26 mouse cellular contexts compared by ENCODE assay signal in the genomic region with DNA sequence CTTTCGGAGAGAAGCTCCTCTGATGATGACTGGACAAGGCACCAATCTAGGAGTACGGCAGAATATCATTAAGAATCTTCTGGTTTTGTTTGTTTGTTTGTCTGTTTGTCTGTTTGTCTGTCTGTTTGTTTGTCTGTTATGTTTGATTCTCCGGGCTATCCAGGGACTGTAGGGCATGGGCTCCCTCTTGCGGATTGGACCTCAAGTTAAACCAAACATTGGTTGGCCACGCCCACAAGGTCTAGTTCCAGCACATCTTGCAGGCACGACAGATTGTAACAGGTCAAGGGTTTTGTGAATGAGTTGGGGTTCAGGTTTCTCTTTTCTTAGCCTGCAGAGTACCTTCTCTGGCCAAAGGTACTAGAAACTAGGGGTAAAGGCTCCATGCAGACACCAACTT.
DNase-seq lines count a peak whose midpoint lies in the region; ATAC-seq and TF ChIP-seq lines count a peak whose summit lies in the region.
"Had no signal": no experiment of that assay in that cellular context is flagged by ENCODE, and none has a peak within 500 bp of the region (broad histone marks: within the 10 kb centered on the region; RNA-seq: fewer than 3 reads in every experiment).

No protein-coding gene starts in this region.

- H3K4me2 ChIP-seq in forebrain, embryonic 11.5 days (ENCODE audit: low read depth, low read length, severe bottlenecking), result no peak overlapping the region
- no peak overlapping the region for H3K4me2 ChIP-seq in forebrain, embryonic 15.5 days (replicated peaks)
- H3K4me2 ChIP-seq in kidney, postnatal 0 days (ENCODE audit: low read length), result no peak overlapping the region
- no peak overlapping the region for H3K4me2 ChIP-seq in CH12.LX (ENCODE audit: insufficient read depth, low read depth, poor library complexity, severe bottlenecking)
- H3K4me2 ChIP-seq: embryonic facial prominence, embryonic 13.5 days; forebrain, embryonic 13.5 days; heart, embryonic 12.5 days; heart, embryonic 15.5 days; hindbrain, embryonic 14.5 days had no signal

- no peaks in the 10 kb centered on the region for H3K27me3 ChIP-seq in forebrain, embryonic 11.5 days (ENCODE audit: control insufficient read depth, insufficient read depth, low read length)
- no peaks in the 10 kb centered on the region for H3K27me3 ChIP-seq in forebrain, embryonic 15.5 days
- no peaks in the 10 kb centered on the region for H3K27me3 ChIP-seq in kidney, postnatal 0 days (ENCODE audit: insufficient read depth, low read length)
- no peaks in the 10 kb centered on the region for H3K27me3 ChIP-seq in CH12.LX (replicated peaks)
- H3K27me3 ChIP-seq: embryonic facial prominence, embryonic 13.5 days; forebrain, embryonic 13.5 days; heart, embryonic 12.5 days; heart, embryonic 15.5 days had no signal

- H3K9me3 ChIP-seq in forebrain, embryonic 11.5 days (ENCODE audit: control insufficient read depth, low read length), result no peaks in the 10 kb centered on the region
- H3K9me3 ChIP-seq in forebrain, embryonic 15.5 days, result no peaks in the 10 kb centered on the region
- no peaks in the 10 kb centered on the region for H3K9me3 ChIP-seq in kidney, postnatal 0 days (replicated peaks; ENCODE audit: low read length)
- peaks cover 2% of the 10 kb centered on the region for H3K9me3 ChIP-seq in CH12.LX (replicated peaks; ENCODE audit: low read length)
- H3K9me3 ChIP-seq: embryonic facial prominence, embryonic 10.5 days; embryonic facial prominence, embryonic 13.5 days; forebrain, embryonic 13.5 days; heart, embryonic 12.5 days; heart, embryonic 15.5 days had no signal

- H3K36me3 ChIP-seq in forebrain, embryonic 11.5 days (ENCODE audit: control insufficient read depth, insufficient read depth, low read length), result no peaks in the 10 kb centered on the region
- H3K36me3 ChIP-seq in forebrain, embryonic 15.5 days, result no peaks in the 10 kb centered on the region
- H3K36me3 ChIP-seq in kidney, postnatal 0 days (ENCODE audit: insufficient read depth, low read length), result no peaks in the 10 kb centered on the region
- no peaks in the 10 kb centered on the region for H3K36me3 ChIP-seq in CH12.LX (replicated peaks in 1 of 2; ENCODE audit: control insufficient read depth in 1 of 2, insufficient read depth in 1 of 2, low read length in 1 of 2)
- H3K36me3 ChIP-seq: embryonic facial prominence, embryonic 10.5 days; embryonic facial prominence, embryonic 13.5 days; heart, embryonic 12.5 days; heart, embryonic 15.5 days had no signal

- no peaks in the 10 kb centered on the region for H3K4me1 ChIP-seq in forebrain, embryonic 11.5 days (replicated peaks; ENCODE audit: control insufficient read depth, insufficient read depth, low read length)
- H3K4me1 ChIP-seq in forebrain, embryonic 15.5 days, result no peaks in the 10 kb centered on the region
- no peaks in the 10 kb centered on the region for H3K4me1 ChIP-seq in kidney, postnatal 0 days (replicated peaks; ENCODE audit: insufficient read depth, low read length)
- H3K4me1 ChIP-seq in CH12.LX (ENCODE audit: control insufficient read depth in 1 of 2, insufficient read depth in 2 of 2), result peaks cover 10 to 20% of the 10 kb centered on the region in 2 experiments
- H3K4me1 ChIP-seq: embryonic facial prominence, embryonic 10.5 days; embryonic facial prominence, embryonic 13.5 days; forebrain, embryonic 13.5 days; heart, embryonic 12.5 days; heart, embryonic 15.5 days had no signal

- WGBS in forebrain, embryonic 11.5 days, result 82% methylated on average over 6 of the region's 6 CpGs
- WGBS in forebrain, embryonic 15.5 days, result 80% methylated on average over 6 of the region's 6 CpGs
- WGBS in kidney, postnatal 0 days, result 61% methylated on average over 6 of the region's 6 CpGs

- TF ChIP-seq RAD21 in CH12.LX (IDR thresholded peaks at IDR 0.05; ENCODE audit: low read depth, low read length), result peak; percentile 56

- H3K79me2 ChIP-seq in CH12.LX (replicated peaks; ENCODE audit: control insufficient read depth, extremely low read depth, insufficient read depth, poor library complexity, severe bottlenecking), result no peaks in the 10 kb centered on the region

- dilution Hi-C loops in CH12.LX (cut with MboI; ENCODE audit: extremely low pct_ligation_motif_present, extremely low pct_unique_long_range_greater_than_20kb, low sequenced_read_pairs), result no loop called here

- no peak for TF ChIP-seq POLR2A in CH12.LX (IDR thresholded peaks at IDR 0.05; ENCODE audit: low read depth, low read length)

- peak; percentile 27; the same call in 1 of the 2 replicates for TF ChIP-seq CTCF in kidney, postnatal 0 days (IDR thresholded peaks at IDR 0.05; ENCODE audit: low read depth)
- peak in 1 of 2 experiments; percentile 58; a peak in 2 of 4 replicates for TF ChIP-seq CTCF in CH12.LX (conservative IDR thresholded peaks at IDR 0.05 in 1 of 2, IDR thresholded peaks at IDR 0.05 in 1 of 2; ENCODE audit: low read depth in 2 of 2, low read length in 2 of 2)

- no peak overlapping the region for H3K4me3 ChIP-seq in forebrain, embryonic 11.5 days (ENCODE audit: low read depth, low read length)
- no peak overlapping the region for H3K4me3 ChIP-seq in forebrain, embryonic 15.5 days
- H3K4me3 ChIP-seq in kidney, postnatal 0 days (replicated peaks; ENCODE audit: low read depth, low read length), result no peak overlapping the region
- no peak overlapping the region for H3K4me3 ChIP-seq in CH12.LX (replicated peaks in 1 of 3; ENCODE audit: low read depth in 2 of 3, low read length in 2 of 3, poor library complexity in 1 of 3)
- H3K4me3 ChIP-seq: embryonic facial prominence, embryonic 10.5 days; embryonic facial prominence, embryonic 13.5 days; erythroblast, embryonic 14.5 days; forebrain, embryonic 13.5 days; gastrocnemius, adult 2 months; heart, embryonic 12.5 days; heart, embryonic 15.5 days had no signal

- no peak overlapping the region for H3K9ac ChIP-seq in forebrain, embryonic 11.5 days (ENCODE audit: low read length)
- no peak overlapping the region for H3K9ac ChIP-seq in forebrain, embryonic 15.5 days (replicated peaks)
- no peak overlapping the region for H3K9ac ChIP-seq in kidney, postnatal 0 days (ENCODE audit: low read depth, low read length)
- no peak overlapping the region for H3K9ac ChIP-seq in CH12.LX (ENCODE audit: insufficient read depth, low read depth)
- H3K9ac ChIP-seq: embryonic facial prominence, embryonic 13.5 days; forebrain, embryonic 13.5 days; forebrain, postnatal 0 days; heart, embryonic 12.5 days; heart, embryonic 15.5 days; hindbrain, embryonic 14.5 days had no signal

- TF ChIP-seq EP300 in CH12.LX (IDR thresholded peaks at IDR 0.05; ENCODE audit: low read length), result no peak

- ATAC-seq in forebrain, embryonic 11.5 days (replicated peaks; ENCODE audit: low FRiP score), result no peak
- no peak for ATAC-seq in forebrain, embryonic 15.5 days (replicated peaks)
- ATAC-seq in kidney, postnatal 0 days (replicated peaks; ENCODE audit: low FRiP score, low read depth), result no peak
- ATAC-seq: forebrain, embryonic 13.5 days; forebrain, postnatal 0 days had no signal

- peak; percentile 13 for DNase-seq in forebrain, embryonic 11.5 days (ENCODE audit: low spot score)
- DNase-seq in kidney, postnatal 0 days (ENCODE audit: low spot score), result no peak
- no peak for DNase-seq in kidney, adult 9 months
- DNase-seq in CH12.LX (ENCODE audit: extremely low read depth) (no peak), R1 (ENCODE audit: low read depth, low spot score) (peak; percentile 70)
- no peak for DNase-seq in adrenal gland, postnatal 36 days
- no peak for DNase-seq in urinary bladder, postnatal 25 days (ENCODE audit: low spot score)
- DNase-seq: adrenal gland, adult 2 months; adrenal gland, postnatal 14 days; cerebellum, adult 11-12 months; cerebellum, adult 8-10 months; cerebellum, postnatal 36 days; embryo, embryonic 11 days; forebrain, postnatal 0 days; gastrocnemius, adult 2 months; gastrocnemius, postnatal 14 days; heart, postnatal 14 days; heart, postnatal 4 days had no signal

- in situ Hi-C loops in CH12.LX (cut with MboI; ENCODE audit: low pct_ligation_motif_present, low pct_unique_long_range_greater_than_20kb, low sequenced_read_pairs), result loop anchor here (25.0 kb wide), 1 partner anchor 657 kb away; a partner anchor contains a TSS

- H3K27ac ChIP-seq in forebrain, embryonic 11.5 days (ENCODE audit: low read depth, low read length), result no peak overlapping the region
- no peak overlapping the region for H3K27ac ChIP-seq in forebrain, embryonic 15.5 days (replicated peaks)
- H3K27ac ChIP-seq in kidney, postnatal 0 days, result no peak overlapping the region
- no peak overlapping the region for H3K27ac ChIP-seq in CH12.LX (ENCODE audit: insufficient read depth, low read depth)
- H3K27ac ChIP-seq: embryonic facial prominence, embryonic 10.5 days; embryonic facial prominence, embryonic 13.5 days; forebrain, embryonic 13.5 days; gastrocnemius, adult 2 months; heart, embryonic 15.5 days; hindbrain, embryonic 14.5 days had no signal

TF ChIP-seq in CH12.LX, 34 proteins besides CTCF, POLR2A, EP300 and RAD21:
- no peak for TF ChIP-seq RCOR1 (conservative IDR thresholded peaks at IDR 0.05; ENCODE audit: low read depth, low read length)
- TF ChIP-seq SMC3 (IDR thresholded peaks at IDR 0.05; ENCODE audit: low read depth, low read length), result peak; percentile 31

Comparison
In these comparisons a context has a peak if more than half of its experiments do, and no peak if none do; other contexts are left out.
1. DNase-seq: peak in forebrain, embryonic 11.5 days (single experiment) and R1 (single experiment); none in kidney, postnatal 0 days (single experiment), kidney, adult 9 months (single experiment), CH12.LX (single experiment), adrenal gland, postnatal 36 days (0 of 2) and urinary bladder, postnatal 25 days (single experiment).